Mouse (Mus musculus) neural tube, embryonic 12.5 days (tissue): ENCODE data around the gene Lcp2. TPM values are rescaled to one million over a fixed set of nuclear protein-coding genes. Genes with fewer than 3 reads are reported as not detected.

Experiments
- ATAC-seq: fragments of 200-750 bp; cut with Nextera tagmentation; 2 replicates; pipeline ENCODE4 v1.8.0; 2017; ENCODE audit warnings: low read depth, mild to moderate bottlenecking, moderate TSS enrichment, moderate library complexity; ENCODE audit not compliant: low FRiP score
- H3K27ac ChIP-seq: fragments of 300-500 bp; sonication (generic); 2 replicates; pipeline ENCODE4 v1.5.1; 2016
- H3K27me3 ChIP-seq: fragments of 300-500 bp; sonication (generic); replicated peaks from 2 replicates; pipeline ENCODE4 v1.6.1; 2016; ENCODE audit warnings: mild to moderate bottlenecking
- H3K36me3 ChIP-seq: fragments of 300-500 bp; sonication (generic); 2 replicates; pipeline ENCODE4 v1.6.1; 2016; ENCODE audit warnings: mild to moderate bottlenecking
- H3K4me1 ChIP-seq: fragments of 300-500 bp; sonication (generic); 2 replicates; pipeline ENCODE4 v1.6.1; 2016
- H3K4me2 ChIP-seq: fragments of 300-500 bp; sonication (generic); replicated peaks from 2 replicates; pipeline ENCODE4 v1.6.1; 2016; ENCODE audit warnings: mild to moderate bottlenecking
- H3K4me3 ChIP-seq: fragments of 300-500 bp; sonication (generic); 2 replicates; pipeline ENCODE4 v1.5.1; 2016
- H3K9ac ChIP-seq: fragments of 300-500 bp; sonication (generic); 2 replicates; pipeline ENCODE4 v1.6.1; 2016; ENCODE audit warnings: mild to moderate bottlenecking
- H3K9me3 ChIP-seq: fragments of 300-500 bp; sonication (generic); 2 replicates; pipeline ENCODE4 v1.6.1; 2016; ENCODE audit warnings: mild to moderate bottlenecking
- WGBS: fragments of 180-500 bp; shearing (Covaris S2); methylation state at CpG from one replicate; pipeline ENCODE4 v1.1.7; 2016; 5-methylcytosine and 5-hydroxymethylcytosine counted together
- polyA plus RNA-seq: library from polyadenylated mRNA; unstranded; fragments of >200 nt; fragmentation: Nextera tagmentation; extraction: Ambion mirVana; gene quantifications from 2 replicates; pipeline ENCODE4 v1.2.1, GENCODE M21; 2016

The Lcp2 gene
- polyA plus RNA-seq, 1 experiment from 2014 or later: 2.4 TPM

- Histone ChIP-seq H3K36me3 (no peaks in the 10 kb centered on the region), H3K4me2 (no peak overlapping the region), H3K4me1 (no peaks in the 10 kb centered on the region), H3K27me3 (no peaks in the 10 kb centered on the region), H3K9ac (no peak overlapping the region), H3K27ac (no peak overlapping the region), H3K4me3 (no peak overlapping the region), H3K9me3 (no peaks in the 10 kb centered on the region)
- ATAC-seq: no peak
- 80% methylated on average over 2 of the region's 2 CpGs for WGBS
Observed at GRCm38 (mm10) chr11:34050643-34051042, 3.9 kb downstream of the Lcp2 start.

GRCm38 (mm10) chr11:34053031-34053818 lies 6.5 kb downstream of the Lcp2 start:
- Histone ChIP-seq H3K9ac (no peak overlapping the region), H3K4me3 (no peak overlapping the region), H3K4me2 (no peak overlapping the region), H3K36me3 (no peaks in the 10 kb centered on the region), H3K9me3 (no peaks in the 10 kb centered on the region), H3K4me1 (no peaks in the 10 kb centered on the region), H3K27me3 (no peaks in the 10 kb centered on the region), H3K27ac (no peak overlapping the region)
- no peak for ATAC-seq
- WGBS: 77% methylated on average over 6 of the region's 6 CpGs

GRCm38 (mm10) chr11:34054031-34054727 lies 7.5 kb downstream of the Lcp2 start:
- H3K4me3 ChIP-seq: no peak overlapping the region
- 84% methylated on average over 7 of the region's 7 CpGs for WGBS
- H3K27me3 ChIP-seq: no peaks in the 10 kb centered on the region
- H3K9ac ChIP-seq: no peak overlapping the region
- no peaks in the 10 kb centered on the region for H3K4me1 ChIP-seq
- H3K4me2 ChIP-seq: no peak overlapping the region
- no peak for ATAC-seq
- H3K9me3 ChIP-seq: no peaks in the 10 kb centered on the region
- H3K27ac ChIP-seq: no peak overlapping the region
- no peaks in the 10 kb centered on the region for H3K36me3 ChIP-seq

GRCm38 (mm10) chr11:34056715-34057114 lies 10.0 kb downstream of the Lcp2 start:
- no peak overlapping the region for H3K27ac ChIP-seq
- no peak for ATAC-seq
- WGBS: 91% methylated on average over 1 of the region's 1 CpGs
- no peak overlapping the region for H3K4me2 ChIP-seq
- no peak overlapping the region for H3K9ac ChIP-seq
- no peaks in the 10 kb centered on the region for H3K27me3 ChIP-seq
- H3K4me3 ChIP-seq: no peak overlapping the region
- H3K9me3 ChIP-seq: no peaks in the 10 kb centered on the region
- no peaks in the 10 kb centered on the region for H3K36me3 ChIP-seq
- H3K4me1 ChIP-seq: no peaks in the 10 kb centered on the region

GRCm38 (mm10) chr11:34058332-34058731 lies 11.6 kb downstream of the Lcp2 start:
- Histone ChIP-seq H3K9ac (no peak overlapping the region), H3K9me3 (no peaks in the 10 kb centered on the region), H3K27ac (no peak overlapping the region), H3K4me1 (no peaks in the 10 kb centered on the region), H3K4me2 (no peak overlapping the region), H3K27me3 (no peaks in the 10 kb centered on the region), H3K36me3 (no peaks in the 10 kb centered on the region), H3K4me3 (no peak overlapping the region)
- no peak for ATAC-seq

GRCm38 (mm10) chr11:34058960-34059359 lies 12.2 kb downstream of the Lcp2 start:
- Histone ChIP-seq H3K4me1 (0 out of 2 replicates have a peak, but pooled peaks cover 1% of the 10 kb centered on the region), H3K27ac (no peak overlapping the region), H3K36me3 (no peaks in the 10 kb centered on the region), H3K4me3 (no peak overlapping the region), H3K27me3 (no peaks in the 10 kb centered on the region), H3K4me2 (no peak overlapping the region), H3K9me3 (no peaks in the 10 kb centered on the region), H3K9ac (no peak overlapping the region)
- 95% methylated on average over 6 of the region's 6 CpGs for WGBS
- ATAC-seq: no peak

GRCm38 (mm10) chr11:34061740-34062139 lies 15.0 kb downstream of the Lcp2 start:
- no peak overlapping the region for H3K9ac ChIP-seq
- no peaks in the 10 kb centered on the region for H3K36me3 ChIP-seq
- H3K27ac ChIP-seq: no peak overlapping the region
- no peaks in the 10 kb centered on the region for H3K27me3 ChIP-seq
- 80% methylated on average over 6 of the region's 6 CpGs for WGBS
- H3K4me1 ChIP-seq: 0 out of 2 replicates have a peak, but pooled peaks cover 2% of the 10 kb centered on the region
- no peak overlapping the region for H3K4me3 ChIP-seq
- no peak overlapping the region for H3K4me2 ChIP-seq
- no peaks in the 10 kb centered on the region for H3K9me3 ChIP-seq
- no peak for ATAC-seq

GRCm38 (mm10) chr11:34063257-34063656 lies 16.5 kb downstream of the Lcp2 start:
- 74% methylated on average over 2 of the region's 2 CpGs for WGBS
- H3K4me3 ChIP-seq: no peak overlapping the region
- ATAC-seq: no peak
- no peaks in the 10 kb centered on the region for H3K9me3 ChIP-seq
- no peaks in the 10 kb centered on the region for H3K36me3 ChIP-seq
- no peak overlapping the region for H3K9ac ChIP-seq
- H3K27me3 ChIP-seq: no peaks in the 10 kb centered on the region
- no peak overlapping the region for H3K4me2 ChIP-seq
- H3K27ac ChIP-seq: no peak overlapping the region
- 0 out of 2 replicates have a peak, but pooled peaks cover 2% of the 10 kb centered on the region for H3K4me1 ChIP-seq

GRCm38 (mm10) chr11:34063702-34064485 lies 17.2 kb downstream of the Lcp2 start:
- no peak for ATAC-seq

GRCm38 (mm10) chr11:34070596-34070995 lies 23.9 kb downstream of the Lcp2 start:
- no peak overlapping the region for H3K9ac ChIP-seq
- H3K27me3 ChIP-seq: no peaks in the 10 kb centered on the region
- ATAC-seq: no peak
- H3K9me3 ChIP-seq: no peaks in the 10 kb centered on the region
- no peak overlapping the region for H3K27ac ChIP-seq
- H3K4me3 ChIP-seq: no peak overlapping the region
- no peak overlapping the region for H3K4me2 ChIP-seq
- H3K4me1 ChIP-seq: no peaks in the 10 kb centered on the region
- H3K36me3 ChIP-seq: no peaks in the 10 kb centered on the region

More at GRCm38 (mm10) chr11:34063702-34064485, 17.2 kb downstream of the Lcp2 start:
- Histone ChIP-seq H3K4me1 (0 out of 2 replicates have a peak, but pooled peaks cover 2% of the 10 kb centered on the region), H3K27me3 (no peaks in the 10 kb centered on the region), H3K4me3 (no peak overlapping the region), H3K36me3 (no peaks in the 10 kb centered on the region), H3K4me2 (no peak overlapping the region), H3K9me3 (no peaks in the 10 kb centered on the region), H3K9ac (no peak overlapping the region), H3K27ac (no peak overlapping the region)
- WGBS: 69% methylated on average over 5 of the region's 5 CpGs

- no peak overlapping the region for H3K4me3 ChIP-seq
- no peak overlapping the region for H3K9ac ChIP-seq
- no peak overlapping the region for H3K27ac ChIP-seq
- H3K9me3 ChIP-seq: no peaks in the 10 kb centered on the region
- no peaks in the 10 kb centered on the region for H3K4me1 ChIP-seq
- H3K27me3 ChIP-seq: no peaks in the 10 kb centered on the region
- 73% methylated on average over 4 of the region's 4 CpGs for WGBS
- no peak overlapping the region for H3K4me2 ChIP-seq
- no peak for ATAC-seq
- no peaks in the 10 kb centered on the region for H3K36me3 ChIP-seq
Observed at GRCm38 (mm10) chr11:34072309-34072708, 25.6 kb downstream of the Lcp2 start.

- Histone ChIP-seq H3K4me2 (peak overlapping the region; percentile 29), H3K4me3 (no peak overlapping the region), H3K36me3 (no peaks in the 10 kb centered on the region), H3K9me3 (no peaks in the 10 kb centered on the region), H3K27me3 (no peaks in the 10 kb centered on the region), H3K4me1 (no peaks in the 10 kb centered on the region), H3K27ac (no peak overlapping the region), H3K9ac (no peak overlapping the region)
- ATAC-seq: peak; percentile 53
- 16% methylated on average over 15 of the region's 15 CpGs for WGBS
Observed at GRCm38 (mm10) chr11:34073776-34074175, 27.1 kb downstream of the Lcp2 start.
